Mouse (Mus musculus) gastrocnemius, adult 2 months (tissue): ENCODE measurements around the gene Scn5a. TPM values are rescaled to one million over a fixed set of nuclear protein-coding genes. Genes with fewer than 3 reads are reported as not detected.

ENCODE experiments used
- DNase-seq: peaks from one replicate; pipeline ENCODE4 v3.0.0; 2022
- H3K27ac ChIP-seq: fragments of 200-600 bp; 2 replicates; pipeline ENCODE4 v1.8.1; 2022; ENCODE audit warnings: mild to moderate bottlenecking
- H3K4me3 ChIP-seq: fragments of 200-600 bp; 2 replicates; pipeline ENCODE4 v1.8.1; 2022; ENCODE audit warnings: mild to moderate bottlenecking, moderate library complexity
- CTCF ChIP-seq: fragments of 200-600 bp; IDR thresholded peaks from 2 replicates; pipeline ENCODE4 v1.8.1; 2022; ENCODE audit warnings: antibody characterized with exemption, mild to moderate bottlenecking, moderate library complexity
- intact Hi-C: fragments of 180-260 bp; cut with DNase I; formaldehyde crosslinking; loops from one replicate; pipeline ENCODE4 v1.15.1; 2025
- long read RNA-seq, 2 experiments: library from polyadenylated mRNA; stranded (forward); transcript quantifications; one replicate each; pipeline ENCODE4 v2.0.0; 2021
- total RNA-seq, 2 experiments: library from RNA; stranded (reverse); gene quantifications; 2 replicates each; pipeline ENCODE4 v1.2.3; 2021

Gene Scn5a
- total RNA-seq = under 1 TPM; 0.05 to 0.36 TPM
- long read RNA-seq, experiment 1, partial matches to known transcripts = 0 of 1 reads
- long read RNA-seq, experiment 1, other reads (novel, unspliced or antisense) = 1 of 1 reads
- long read RNA-seq, experiment 2 = 0 reads

DNA sequence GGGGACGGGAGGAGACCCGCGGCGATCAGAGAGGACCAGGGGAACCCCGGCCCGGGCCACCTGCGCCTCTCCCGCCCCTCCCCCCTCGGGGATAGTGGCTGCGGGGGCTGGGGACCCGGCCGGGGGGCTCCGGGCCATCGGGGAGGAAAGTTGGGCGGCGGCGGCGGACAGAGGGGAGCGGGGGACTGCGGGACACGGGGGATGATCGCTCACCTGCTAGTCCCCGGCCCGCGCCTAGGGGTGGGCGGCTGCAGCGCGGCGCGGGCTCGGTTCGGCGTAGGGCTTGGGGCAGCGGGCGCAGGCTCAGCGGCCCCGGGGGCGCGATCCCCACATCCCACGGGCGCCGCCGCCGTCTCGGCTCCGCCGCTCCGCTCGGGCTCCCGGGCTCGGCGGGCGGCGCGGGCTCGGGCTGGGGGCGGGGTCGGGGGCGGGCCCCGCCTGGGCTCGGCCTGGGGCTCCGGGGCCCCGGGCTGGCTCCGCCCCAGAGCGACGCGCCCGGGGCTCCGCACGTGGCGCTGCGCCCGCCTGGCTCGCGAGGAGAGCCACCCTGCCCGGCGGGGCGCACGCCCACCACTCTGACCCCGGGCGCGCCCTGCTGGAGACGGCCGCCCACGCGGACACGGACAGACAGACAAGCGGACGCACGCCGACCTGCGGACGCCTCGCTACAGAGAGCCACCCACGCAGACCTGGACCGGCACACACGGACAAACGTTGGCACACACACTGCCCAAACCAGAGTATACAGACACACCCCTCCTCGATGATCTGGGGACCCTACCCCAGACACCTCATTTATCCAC, at the start of gene Scn5a:
Scn5a (minus strand) TSS at position 381 of the 803 bp plus-strand sequence.
- Histone ChIP-seq H3K4me3 (peak within 1 kb of the TSS; percentile 71), H3K27ac (no peak within 1 kb of the TSS)
- no peak for TF ChIP-seq CTCF
- intact Hi-C loops = no loop called here
- no peak for DNase-seq

DNA sequence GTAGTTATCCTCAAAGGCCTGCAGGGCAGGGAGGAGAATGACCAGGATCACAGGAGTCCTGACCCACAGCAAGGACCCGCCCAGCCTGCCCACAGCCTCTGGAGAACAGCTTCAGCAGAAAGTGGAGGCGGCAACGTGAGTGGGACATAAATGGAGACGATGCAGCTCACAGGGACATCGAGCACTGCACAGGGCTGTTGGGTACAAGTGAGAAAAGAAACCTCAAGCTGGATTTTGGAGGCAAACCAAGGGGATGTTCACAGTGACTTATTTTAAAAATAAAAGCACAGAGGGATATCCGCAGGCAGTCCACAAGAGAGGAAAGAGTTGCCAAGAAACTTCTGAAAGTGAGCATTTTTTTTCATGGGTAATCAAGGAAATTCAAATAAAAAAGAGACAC, 48.4 kb upstream of the Scn5a start:
- no peak overlapping the region for H3K27ac ChIP-seq
- TF ChIP-seq CTCF = no peak
- no peak for DNase-seq
- intact Hi-C loops = no loop called here
- H3K4me3 ChIP-seq = no peak overlapping the region

DNA sequence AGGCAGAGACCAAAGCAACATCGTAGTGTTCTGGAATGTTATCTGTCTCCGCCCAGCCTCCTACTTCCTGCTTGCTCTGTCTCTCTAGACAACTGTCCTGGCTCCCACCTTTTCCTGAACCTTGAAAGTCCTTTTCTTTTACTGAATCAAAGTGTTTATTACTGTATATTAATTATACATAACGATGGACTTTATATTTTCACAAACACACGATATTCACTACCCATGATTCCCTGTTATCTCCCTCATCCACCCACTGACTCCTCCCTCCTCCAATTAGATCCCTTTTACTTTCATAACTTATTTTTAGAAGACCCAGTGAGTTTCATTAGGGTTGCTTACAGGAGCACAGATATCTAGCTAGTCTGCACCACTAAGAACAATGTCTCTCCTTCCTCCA, 45.3 kb upstream of the Scn5a start:
- Histone ChIP-seq H3K4me3 (no peak overlapping the region), H3K27ac (no peak overlapping the region)
- no peak for TF ChIP-seq CTCF
- DNase-seq = no peak
- intact Hi-C loops = no loop called here

DNA sequence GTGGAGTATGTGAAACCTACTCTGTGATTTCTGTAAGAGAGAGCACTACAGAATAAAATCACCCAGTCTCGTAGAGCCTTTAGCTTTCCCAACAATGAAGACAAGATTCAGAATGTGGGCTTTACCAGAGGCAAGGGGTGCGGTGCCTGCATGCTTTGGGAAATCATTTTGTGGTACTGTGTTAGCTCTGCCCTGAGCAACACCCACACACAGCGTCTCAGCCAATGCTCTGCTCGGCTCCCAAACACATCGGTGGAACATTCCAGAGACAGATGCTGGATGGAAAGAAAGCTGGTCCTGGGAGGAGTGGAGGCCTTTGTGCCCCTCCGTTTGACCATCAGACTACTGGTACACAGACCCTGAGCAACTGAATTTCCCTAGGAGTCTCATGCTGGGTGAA, 36.0 kb upstream of the Scn5a start:
- no peak overlapping the region for H3K4me3 ChIP-seq
- no peak for TF ChIP-seq CTCF
- H3K27ac ChIP-seq = no peak overlapping the region
- DNase-seq = no peak
- intact Hi-C loops = no loop called here

DNA sequence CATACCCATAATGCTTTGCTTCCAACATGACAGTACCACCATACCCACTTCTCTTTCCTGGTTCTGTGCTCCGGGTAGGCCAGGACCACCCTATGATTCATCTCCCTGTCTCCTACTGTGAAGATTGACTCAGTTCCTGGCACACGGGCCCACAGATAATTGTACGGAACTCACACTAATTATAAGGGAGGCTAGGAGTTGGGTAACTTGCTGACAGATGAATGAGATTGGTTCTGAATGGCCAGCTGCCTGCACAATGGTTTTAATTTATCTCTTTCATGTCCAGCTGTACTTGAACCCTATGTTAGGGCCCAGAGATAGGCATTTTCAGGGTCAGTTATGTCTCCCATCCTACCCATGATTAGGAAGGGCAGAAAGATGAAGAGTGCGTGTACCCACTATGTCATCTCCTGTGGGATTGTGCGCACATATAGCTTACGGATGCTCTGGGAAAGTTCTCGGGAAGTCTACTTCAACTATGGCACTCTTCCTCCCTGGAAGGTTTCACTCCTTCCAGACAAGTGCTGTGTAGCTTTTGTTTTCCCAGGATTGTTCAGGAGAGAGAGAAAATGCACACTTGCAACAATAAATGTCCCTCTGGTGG, 31.8 kb upstream of the Scn5a start:
- Histone ChIP-seq H3K4me3 (no peak overlapping the region), H3K27ac (no peak overlapping the region)
- no peak for DNase-seq
- intact Hi-C loops = no loop called here
- no peak for TF ChIP-seq CTCF

DNA sequence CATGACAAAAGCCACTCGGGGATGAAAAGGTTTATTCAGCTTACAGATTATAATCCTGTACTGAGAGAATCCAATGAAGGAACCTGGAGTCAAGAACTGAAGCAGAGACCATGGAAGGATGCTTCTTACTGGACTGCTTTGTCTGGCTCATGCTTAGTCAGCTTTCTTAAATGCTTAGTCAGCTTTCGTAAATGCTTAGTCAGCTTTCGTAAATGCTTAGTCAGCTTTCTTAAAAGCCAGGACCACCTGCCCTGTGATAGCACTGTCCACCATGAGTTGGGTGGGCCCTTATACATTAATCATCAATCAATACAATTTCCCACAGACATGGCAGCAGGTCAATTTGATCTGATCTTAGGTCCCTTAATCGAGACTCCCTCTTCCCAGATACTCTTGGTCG, 28.1 kb upstream of the Scn5a start:
- no peak for DNase-seq
- no peak for TF ChIP-seq CTCF
- intact Hi-C loops = no loop called here
- Histone ChIP-seq H3K27ac (no peak overlapping the region), H3K4me3 (no peak overlapping the region)

DNA sequence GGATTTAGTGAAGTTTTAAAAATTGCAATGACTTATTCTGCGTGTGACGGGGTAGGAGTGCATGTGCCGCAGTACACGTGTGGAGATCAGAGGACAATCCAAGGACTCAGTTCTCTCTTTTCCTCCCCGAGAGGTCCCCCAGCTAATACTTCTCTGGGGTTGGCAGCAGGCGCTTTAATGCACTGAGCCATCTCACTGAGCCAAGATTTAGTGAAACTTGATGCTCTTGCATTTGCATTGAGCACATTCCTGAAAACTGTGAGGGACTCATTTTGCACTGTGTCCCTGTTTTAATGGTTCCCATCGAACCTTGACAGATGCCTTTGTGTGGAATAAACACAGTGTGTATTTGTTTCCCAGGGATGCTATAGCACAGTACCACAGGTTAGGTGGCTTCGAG, 25.8 kb upstream of the Scn5a start:
- intact Hi-C loops = no loop called here
- no peak for DNase-seq
- Histone ChIP-seq H3K27ac (no peak overlapping the region), H3K4me3 (no peak overlapping the region)
- TF ChIP-seq CTCF = no peak

DNA sequence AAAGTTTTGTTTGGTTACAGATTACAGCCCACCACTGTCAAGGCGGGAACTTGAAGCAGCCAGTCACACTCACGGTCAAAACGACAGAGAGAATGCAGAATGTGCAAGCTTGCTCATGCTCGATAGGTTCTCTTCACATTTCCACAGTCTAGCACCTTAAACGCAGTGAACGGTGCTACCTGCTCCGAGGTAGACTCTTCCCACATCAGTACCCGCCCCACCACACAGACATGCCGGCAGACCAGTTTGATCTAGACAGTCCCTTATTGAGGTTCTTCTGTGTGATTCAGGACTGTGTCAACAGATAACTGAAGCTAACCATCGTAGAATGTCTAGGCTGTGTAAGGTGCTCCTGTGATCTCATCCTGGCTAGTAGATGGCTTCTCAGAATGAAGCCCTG, 19.7 kb upstream of the Scn5a start:
- DNase-seq = no peak
- intact Hi-C loops = no loop called here
- TF ChIP-seq CTCF = no peak
- H3K27ac ChIP-seq = no peak overlapping the region
- no peak overlapping the region for H3K4me3 ChIP-seq

DNA sequence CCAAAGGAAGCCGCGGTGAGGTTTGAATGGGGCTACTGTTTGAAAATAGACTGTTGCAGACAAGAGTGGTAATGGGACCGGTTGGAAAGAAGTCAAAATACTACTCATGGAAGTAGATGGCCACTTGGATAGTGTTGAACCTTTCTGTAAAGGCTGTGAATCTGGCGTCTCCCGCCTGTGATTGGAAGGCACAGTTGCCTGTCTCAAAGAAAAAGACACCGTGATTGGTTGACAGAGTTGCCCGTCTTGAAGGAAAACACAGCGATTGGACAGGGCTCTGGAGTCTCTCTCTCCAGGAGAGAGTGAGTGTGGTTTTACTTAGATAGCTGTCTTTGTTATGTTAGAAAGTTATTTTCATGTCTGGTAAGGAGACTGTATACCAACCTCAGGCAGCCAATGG, 18.5 kb upstream of the Scn5a start:
- TF ChIP-seq CTCF = no peak
- H3K4me3 ChIP-seq = no peak overlapping the region
- no peak overlapping the region for H3K27ac ChIP-seq
- DNase-seq = no peak
- intact Hi-C loops = no loop called here

DNA sequence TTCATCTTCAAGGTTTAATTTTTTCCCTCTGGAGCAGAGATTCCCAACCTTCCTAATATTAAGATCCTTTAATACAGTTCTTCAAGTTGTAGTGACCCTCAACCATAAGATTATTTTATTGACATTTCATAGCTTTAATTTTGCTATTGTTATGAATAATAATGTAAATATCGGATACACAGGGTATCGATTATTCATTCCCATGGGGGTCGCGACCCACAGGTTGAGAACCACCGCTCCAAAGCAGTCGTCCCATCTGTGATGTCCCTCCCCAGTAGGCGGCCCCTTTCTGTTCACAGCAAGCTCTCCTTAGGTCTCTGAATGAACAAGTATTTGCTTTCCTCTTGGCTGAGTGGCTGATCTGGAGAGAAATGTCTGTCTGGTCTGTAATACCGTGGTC, 10.8 kb upstream of the Scn5a start:
- TF ChIP-seq CTCF = no peak
- intact Hi-C loops = no loop called here
- DNase-seq = no peak
- Histone ChIP-seq H3K27ac (no peak overlapping the region), H3K4me3 (no peak overlapping the region)

DNA sequence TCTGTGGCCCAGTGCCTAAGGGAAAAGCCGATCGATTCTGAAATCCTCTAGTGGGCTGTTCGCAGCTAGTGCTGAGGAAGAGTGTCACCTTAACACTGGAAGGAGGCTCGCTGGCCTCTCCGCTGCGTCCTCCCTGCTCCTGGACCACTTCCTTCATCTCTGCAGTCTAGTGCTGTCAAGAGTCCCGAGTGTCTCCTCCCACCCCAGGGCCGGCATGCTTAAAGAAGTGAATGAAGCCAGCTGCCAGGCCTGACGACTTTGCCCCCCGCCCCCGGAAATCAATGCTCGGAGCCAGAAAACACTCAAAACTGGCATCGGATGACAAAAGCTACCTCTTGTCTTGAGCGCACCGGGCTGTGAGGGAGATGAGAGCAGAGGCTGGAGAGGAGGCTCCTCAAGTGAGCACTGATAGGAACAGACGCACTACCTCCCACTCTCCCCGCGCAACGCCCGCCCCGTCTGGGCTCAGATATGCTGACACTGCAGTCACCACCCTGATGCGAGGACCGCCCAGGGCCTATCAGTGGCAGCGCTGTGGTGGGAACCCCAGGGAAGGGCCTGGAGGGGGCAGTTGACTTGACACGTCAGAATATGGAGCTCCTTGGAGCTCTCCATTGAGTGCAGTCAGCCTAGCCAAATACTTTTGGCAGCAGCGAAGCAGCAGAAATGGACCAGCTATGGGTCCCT, 10.1 kb upstream of the Scn5a start:
- Histone ChIP-seq H3K4me3 (no peak overlapping the region), H3K27ac (no peak overlapping the region)
- DNase-seq = no peak
- TF ChIP-seq CTCF = no peak
- intact Hi-C loops = no loop called here

DNA sequence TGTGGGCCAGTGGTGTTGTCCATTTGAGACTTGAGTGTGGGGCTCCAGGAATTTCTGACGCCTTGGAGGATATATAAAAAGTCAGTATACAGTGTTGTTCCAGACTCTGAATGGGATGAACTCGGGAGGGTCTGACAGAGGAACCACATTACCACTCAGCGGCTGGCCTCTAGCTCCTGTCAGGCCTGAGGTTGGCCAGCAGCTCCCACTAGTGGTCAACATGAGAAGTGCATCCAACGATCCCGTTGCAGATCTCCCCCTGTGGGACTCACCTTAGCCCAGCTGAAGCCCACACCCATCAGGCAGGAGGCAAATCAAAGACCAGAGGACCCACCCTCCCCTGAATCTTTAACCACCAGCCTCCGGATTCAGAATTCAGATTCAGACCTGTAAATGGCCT, 1.9 kb upstream of the Scn5a start:
- intact Hi-C loops = loop anchor here (1.0 kb wide), 3 partner anchors 22 to 119 kb away; no protein-coding TSS in a partner anchor
- peak; percentile 80 for DNase-seq
- H3K27ac ChIP-seq = no peak overlapping the region
- peak; percentile 99 for TF ChIP-seq CTCF
- H3K4me3 ChIP-seq = no peak overlapping the region

DNA sequence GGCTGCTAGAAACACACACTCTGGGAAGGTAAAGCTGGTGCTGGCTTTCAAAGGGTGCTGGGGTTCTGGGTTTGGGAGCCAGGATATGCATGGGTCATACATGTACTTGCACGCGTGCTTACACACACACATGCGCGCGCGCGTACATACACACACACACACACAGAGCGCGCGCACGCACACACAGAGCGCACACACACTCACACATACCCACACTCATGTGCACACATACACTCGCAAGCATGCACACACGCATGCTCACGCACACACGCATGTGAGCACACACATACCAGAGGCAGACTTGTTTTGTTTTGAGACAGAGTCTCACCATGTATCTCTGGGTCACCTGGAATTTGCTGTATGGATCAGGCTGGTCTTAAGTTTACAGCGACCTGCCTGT, 1.4 kb upstream of the Scn5a start:
- no peak for DNase-seq
- intact Hi-C loops = loop anchor here (1.0 kb wide), 3 partner anchors 22 to 119 kb away; no protein-coding TSS in a partner anchor
- no peak for TF ChIP-seq CTCF
- Histone ChIP-seq H3K4me3 (no peak overlapping the region), H3K27ac (no peak overlapping the region)
